Mouse (Mus musculus) liver, postnatal 0 days (tissue): Measurements from ENCODE around the gene Pcgf5.

ENCODE experiments used
- CTCF ChIP-seq: sonication (generic); IDR thresholded peaks from 2 replicates; pipeline ENCODE4 v1.5.1; 2016; ENCODE audit warnings: antibody characterized with exemption, low read depth
- EP300 ChIP-seq: IDR thresholded peaks from 2 replicates; pipeline ENCODE4 v1.6.1; 2016; ENCODE audit warnings: antibody characterized with exemption, low read depth, mild to moderate bottlenecking

GRCm38 (mm10) chr19:36408352-36409100, 60.4 kb downstream of the Pcgf5 start:
- TF ChIP-seq CTCF (no peak), EP300 (peak; percentile 41)
